Mouse (Mus musculus) megakaryocyte, embryonic 14.5 days (primary cell): ENCODE data around the gene Gm2696.

ENCODE experiments used
- FLI1 ChIP-seq: IDR thresholded peaks from 2 replicates; pipeline ENCODE4 v1.6.1; 2012; ENCODE audit warnings: low read length, inconsistent platforms, mixed read lengths
- GATA1 ChIP-seq: IDR thresholded peaks from 3 replicates; pipeline ENCODE4 v1.6.1; 2012; ENCODE audit warnings: mixed read lengths, low read length, inconsistent platforms, borderline replicate concordance

- TF ChIP-seq GATA1 (no peak), FLI1 (no peak)
Observed at GRCm38 (mm10) chr10:77852559-77852958, 38.1 kb downstream of the Gm2696 start, which contains the start of gene Gm10318.
